Mouse (Mus musculus) forebrain, embryonic 13.5 days (tissue): ENCODE results near the gene Olfr958. TPM values are rescaled to one million over a fixed set of nuclear protein-coding genes. Genes with fewer than 3 reads are reported as not detected.
A peak's percentile ranks its signal among the peaks of the same experiment; 100 is the strongest.

Experiments used
- ATAC-seq: fragments of 200-750 bp; cut with Nextera tagmentation; 2 replicates; pipeline ENCODE4 v1.8.0; 2017
- H3K27ac ChIP-seq: fragments of 300-500 bp; sonication (generic); 2 replicates; pipeline ENCODE4 v1.5.1; 2015; ENCODE audit warnings: inconsistent platforms, mild to moderate bottlenecking, moderate library complexity
- H3K27me3 ChIP-seq: fragments of 300-500 bp; sonication (generic); 2 replicates; pipeline ENCODE4 v1.6.1; 2015; ENCODE audit warnings: mild to moderate bottlenecking, inconsistent platforms
- H3K36me3 ChIP-seq: fragments of 300-500 bp; sonication (generic); 2 replicates; pipeline ENCODE4 v1.6.1; 2015; ENCODE audit warnings: mild to moderate bottlenecking, inconsistent platforms; ENCODE audit not compliant: poor library complexity, severe bottlenecking
- H3K4me1 ChIP-seq: fragments of 300-500 bp; sonication (generic); 2 replicates; pipeline ENCODE4 v1.6.1; 2015; ENCODE audit warnings: inconsistent platforms
- H3K4me2 ChIP-seq: fragments of 300-500 bp; sonication (generic); 2 replicates; pipeline ENCODE4 v1.6.1; 2015; ENCODE audit warnings: inconsistent platforms, mild to moderate bottlenecking, moderate library complexity
- H3K4me3 ChIP-seq: fragments of 300-500 bp; sonication (generic); 2 replicates; pipeline ENCODE4 v1.5.1; 2015; ENCODE audit warnings: mild to moderate bottlenecking, inconsistent platforms
- H3K9ac ChIP-seq: fragments of 300-500 bp; sonication (generic); 2 replicates; pipeline ENCODE4 v1.6.1; 2015; ENCODE audit warnings: mild to moderate bottlenecking, inconsistent platforms
- H3K9me3 ChIP-seq: fragments of 300-500 bp; sonication (generic); replicated peaks from 2 replicates; pipeline ENCODE4 v1.6.1; 2016; ENCODE audit warnings: inconsistent platforms
- WGBS: fragments of 180-500 bp; shearing (Covaris S2); methylation state at CpG from one replicate; pipeline ENCODE4 v1.1.7; 2015; 5-methylcytosine and 5-hydroxymethylcytosine counted together
- polyA plus RNA-seq: library from polyadenylated mRNA; unstranded; fragments of >200 nt; fragmentation: Nextera tagmentation; extraction: Ambion mirVana; gene quantifications from 2 replicates; pipeline ENCODE4 v1.2.1, GENCODE M21; 2015

The Olfr958 gene
- polyA plus RNA-seq, 1 experiment from 2014 or later, result not detected

DNA sequence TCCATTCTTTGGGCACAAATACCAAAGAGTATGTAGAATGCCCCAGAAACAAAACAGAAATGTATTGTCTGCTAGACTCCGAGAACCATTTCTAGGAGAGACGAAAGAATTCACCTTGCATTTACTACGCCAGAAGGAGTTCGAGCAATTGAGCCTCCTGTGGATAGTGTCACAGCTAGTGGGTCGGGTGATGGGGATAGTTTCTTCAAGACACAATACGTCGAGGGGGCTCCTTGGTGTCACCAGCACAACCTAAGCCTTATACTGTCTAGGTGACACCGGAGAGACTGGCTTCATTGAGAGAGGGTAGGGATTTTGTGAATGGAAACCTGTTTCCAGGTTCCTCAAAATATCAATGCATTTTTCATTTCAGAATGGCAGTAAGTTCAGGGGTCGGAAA is 44.4 kb downstream of the Olfr958 start:
- no peaks in the 10 kb centered on the region for H3K9me3 ChIP-seq
- H3K36me3 ChIP-seq, result no peaks in the 10 kb centered on the region
- no peak overlapping the region for H3K9ac ChIP-seq
- no peak overlapping the region for H3K4me3 ChIP-seq
- no peaks in the 10 kb centered on the region for H3K4me1 ChIP-seq
- 82% methylated on average over 9 of the region's 9 CpGs for WGBS
- H3K4me2 ChIP-seq, result no peak overlapping the region
- peak; percentile 41 for ATAC-seq
- no peaks in the 10 kb centered on the region for H3K27me3 ChIP-seq
- no peak overlapping the region for H3K27ac ChIP-seq

- Histone ChIP-seq H3K27ac (no peak overlapping the region), H3K9ac (no peak overlapping the region), H3K4me1 (no peaks in the 10 kb centered on the region), H3K9me3 (no peaks in the 10 kb centered on the region), H3K4me2 (no peak overlapping the region), H3K4me3 (no peak overlapping the region), H3K27me3 (no peaks in the 10 kb centered on the region), H3K36me3 (no peaks in the 10 kb centered on the region)
- WGBS, result 15% methylated on average over 6 of the region's 6 CpGs
- peak; percentile 83 for ATAC-seq
These were observed 44.9 kb downstream of the Olfr958 start for GRCm38 (mm10) chr9:39508998-39509397.

Other genes starting within 250 kb of the Olfr958 start
- gene Olfr948, start 228.0 kb downstream of the Olfr958 start, polyA plus RNA-seq, result not detected in 2 replicates
- gene Olfr951, start 166.6 kb downstream of the Olfr958 start, polyA plus RNA-seq, result not detected in 2 replicates
- not detected in 2 replicates for gene Olfr952, start 126.9 kb downstream of the Olfr958 start, polyA plus RNA-seq
- not detected in 2 replicates for gene Olfr954, start 97.4 kb downstream of the Olfr958 start, polyA plus RNA-seq
- gene Olfr955, start 82.1 kb downstream of the Olfr958 start, polyA plus RNA-seq, result not detected in 2 replicates
- gene Olfr44, start 60.1 kb downstream of the Olfr958 start, polyA plus RNA-seq, result not detected in 2 replicates
- gene Olfr957, start 38.2 kb downstream of the Olfr958 start, polyA plus RNA-seq, result not detected in 2 replicates
- gene Olfr959, start 21.5 kb upstream of the Olfr958 start, polyA plus RNA-seq, result not detected in 2 replicates
- 19.8 and 32.4 TPM in 2 replicates for gene AW551984, start 50.3 kb upstream of the Olfr958 start, polyA plus RNA-seq
- gene Olfr148, start 56.6 kb upstream of the Olfr958 start, polyA plus RNA-seq, result not detected in 2 replicates
- gene Olfr960, start 67.3 kb upstream of the Olfr958 start, polyA plus RNA-seq, result not detected in 2 replicates
- not detected in 2 replicates for gene Olfr961, start 91.0 kb upstream of the Olfr958 start, polyA plus RNA-seq
- not detected in 2 replicates for gene Olfr963, start 113.2 kb upstream of the Olfr958 start, polyA plus RNA-seq
- gene Olfr149, start 153.1 kb upstream of the Olfr958 start, polyA plus RNA-seq, result not detected in 2 replicates
- not detected in 2 replicates for gene Olfr965, start 157.3 kb upstream of the Olfr958 start, polyA plus RNA-seq
- not detected in 2 replicates for gene Olfr150, start 176.9 kb upstream of the Olfr958 start, polyA plus RNA-seq
- not detected in 2 replicates for gene Olfr967, start 192.2 kb upstream of the Olfr958 start, polyA plus RNA-seq
- not detected in 2 replicates for gene Olfr968, start 229.2 kb upstream of the Olfr958 start, polyA plus RNA-seq
- not detected in 2 replicates for gene Olfr969, start 236.9 kb upstream of the Olfr958 start, polyA plus RNA-seq